Mouse (Mus musculus) adrenal gland, postnatal 10 days (tissue): Measurements from ENCODE around the gene Ece1. TPM values are rescaled to one million over a fixed set of nuclear protein-coding genes. Genes with fewer than 3 reads are reported as not detected.
"Not testable (repeated sequence)": the region's sequence is repeated elsewhere in the genome, so short reads cannot be mapped to it uniquely, and the experiment has no call there.

Experiments
- DNase-seq: peaks from one replicate; pipeline ENCODE4 v3.0.0; 2021; ENCODE audit warnings: mixed read lengths
- long read RNA-seq, 2 experiments: library from polyadenylated mRNA; stranded (forward); transcript quantifications; one replicate each; pipeline ENCODE4 v2.0.0; 2021
- total RNA-seq, 2 experiments: library from RNA; stranded (reverse); gene quantifications; 2 replicates each; pipeline ENCODE4 v1.2.3; 2021

The Ece1 gene
- total RNA-seq = 100 to 1,000 TPM; 183 to 188 TPM
- long read RNA-seq, experiment 1, full-length matches to known transcripts = 2 of 103 reads
- long read RNA-seq, experiment 1, partial matches to known transcripts = 10 of 103 reads
- long read RNA-seq, experiment 1, other reads (novel, unspliced or antisense) = 91 of 103 reads
- long read RNA-seq, experiment 2, full-length matches to known transcripts = 2 of 71 reads
- long read RNA-seq, experiment 2, partial matches to known transcripts = 38 of 71 reads
- long read RNA-seq, experiment 2, other reads (novel, unspliced or antisense) = 31 of 71 reads

GRCm38 (mm10) chr4:137862019-137862418 lies at the start of gene Ece1:
Ece1 (plus strand) TSS chr4:137862237.
- DNase-seq = peak; percentile 95

- DNase-seq = no peak
Observed at GRCm38 (mm10) chr4:137812946-137813708, 48.9 kb upstream of the Ece1 start.

- DNase-seq = no peak
Observed at GRCm38 (mm10) chr4:137814140-137814539, 47.9 kb upstream of the Ece1 start.

GRCm38 (mm10) chr4:137815473-137815872 lies 46.6 kb upstream of the Ece1 start:
- DNase-seq = no peak

- DNase-seq = no peak
Observed at GRCm38 (mm10) chr4:137816216-137816615, 45.8 kb upstream of the Ece1 start.

GRCm38 (mm10) chr4:137818341-137818740 lies 43.7 kb upstream of the Ece1 start:
- DNase-seq = no peak

- DNase-seq = no peak
Observed at GRCm38 (mm10) chr4:137819487-137819886, 42.5 kb upstream of the Ece1 start.

- DNase-seq = no peak
Observed at GRCm38 (mm10) chr4:137820721-137821120, 41.3 kb upstream of the Ece1 start.

- DNase-seq = peak; percentile 58
Observed at GRCm38 (mm10) chr4:137822537-137822936, 39.5 kb upstream of the Ece1 start.

GRCm38 (mm10) chr4:137823542-137823941 lies 38.5 kb upstream of the Ece1 start:
- no peak for DNase-seq

GRCm38 (mm10) chr4:137824881-137825280 lies 37.2 kb upstream of the Ece1 start:
- DNase-seq = no peak

- peak; percentile 45 for DNase-seq
Observed at GRCm38 (mm10) chr4:137830380-137830779, 31.7 kb upstream of the Ece1 start.

GRCm38 (mm10) chr4:137831598-137831997 lies 30.4 kb upstream of the Ece1 start:
- DNase-seq = no peak

- peak; percentile 85 for DNase-seq
Observed at GRCm38 (mm10) chr4:137835624-137836337, 26.3 kb upstream of the Ece1 start.

GRCm38 (mm10) chr4:137836741-137837140 lies 25.3 kb upstream of the Ece1 start:
- DNase-seq = no peak

- peak; percentile 57 for DNase-seq
Observed at GRCm38 (mm10) chr4:137837792-137838191, 24.2 kb upstream of the Ece1 start.

GRCm38 (mm10) chr4:137838791-137839190 lies 23.2 kb upstream of the Ece1 start:
- no peak for DNase-seq

GRCm38 (mm10) chr4:137839452-137839851 lies 22.6 kb upstream of the Ece1 start:
- peak; percentile 61 for DNase-seq

- peak; percentile 88 for DNase-seq
Observed at GRCm38 (mm10) chr4:137844656-137845055, 17.4 kb upstream of the Ece1 start.

GRCm38 (mm10) chr4:137847651-137848050 lies 14.4 kb upstream of the Ece1 start:
- DNase-seq = not testable (repeated sequence)

- DNase-seq = no peak
Observed at GRCm38 (mm10) chr4:137850161-137850560, 11.9 kb upstream of the Ece1 start.

GRCm38 (mm10) chr4:137851484-137851883 lies 10.6 kb upstream of the Ece1 start:
- DNase-seq = peak; percentile 77

GRCm38 (mm10) chr4:137853822-137854221 lies 8.2 kb upstream of the Ece1 start:
- peak; percentile 52 for DNase-seq
